Mouse (Mus musculus): Measurements from ENCODE around the gene Itprid1.

DNA sequence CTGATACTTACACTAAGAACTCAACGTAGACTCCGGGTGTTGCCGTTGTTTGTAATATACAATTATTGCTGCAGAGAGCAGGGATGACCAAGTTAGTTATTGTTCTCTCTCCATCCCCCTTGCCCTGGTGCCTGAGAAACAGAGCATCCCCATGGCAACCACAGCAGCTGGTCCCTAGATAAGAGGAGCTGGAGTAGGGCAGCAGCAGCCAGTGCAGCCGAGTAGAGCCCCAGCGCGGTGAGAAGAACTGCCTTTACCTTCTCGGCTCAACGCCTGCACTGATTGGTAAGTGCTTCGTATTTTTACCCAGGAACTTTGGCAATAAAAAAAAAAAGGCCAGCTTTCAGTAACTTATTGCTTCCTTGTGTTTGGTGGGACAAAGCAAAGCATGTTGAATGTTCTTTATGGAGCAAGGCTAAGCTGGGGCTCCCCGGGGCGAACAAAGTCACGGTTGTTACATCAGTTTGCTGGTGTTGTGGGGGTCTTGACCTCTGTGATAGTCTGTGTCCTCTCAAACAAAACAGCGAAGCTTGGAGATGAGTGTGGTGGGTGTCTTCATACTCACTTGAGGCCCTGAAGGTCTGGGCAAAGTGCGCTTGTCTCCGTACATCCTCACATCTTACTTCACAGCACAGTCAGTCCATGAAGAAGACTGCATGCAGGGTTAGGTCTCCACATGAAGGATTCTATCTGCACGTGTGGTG, 180.7 kb downstream of the Itprid1 start, which contains the start of gene Ppp1r17:
- TF ChIP-seq GATA1 (IDR thresholded peaks at IDR 0.05; ENCODE audit: borderline replicate concordance, low read length) (no peak), FLI1 (IDR thresholded peaks at IDR 0.05; ENCODE audit: low read length) (no peak)
